Mouse (Mus musculus): ENCODE measurements around the gene 2010003K11Rik. TPM values are rescaled to one million over a fixed set of nuclear protein-coding genes. Genes with fewer than 3 reads are reported as not detected.
"Not testable (repeated sequence)": the region's sequence is repeated elsewhere in the genome, so short reads cannot be mapped to it uniquely, and the experiment has no call there.

Gene 2010003K11Rik
- total and polyA plus RNA-seq, 3 experiments, result 0.70 TPM; not detected in 2

GRCm38 (mm10) chr19:4461981-4462380 is 36.4 kb downstream of the 2010003K11Rik start:
- no peak for DNase-seq
- intact Hi-C loops (cut with DNase I), result no loop called here
- TF ChIP-seq POLR2A (IDR thresholded peaks at IDR 0.05; ENCODE audit: insufficient read depth, low read depth, low read length), result no peak
- no peak for TF ChIP-seq EP300 (IDR thresholded peaks at IDR 0.05; ENCODE audit: insufficient read depth, low read depth, low read length)
- no peak for TF ChIP-seq CTCF (IDR thresholded peaks at IDR 0.05)
- Histone ChIP-seq H3K27ac (no peak overlapping the region), H3K4me1 (ENCODE audit: control insufficient read depth, insufficient read depth, low read length) (no peaks in the 10 kb centered on the region), H3K36me3 (ENCODE audit: control insufficient read depth, insufficient read depth, low read length) (no peaks in the 10 kb centered on the region), H3K79me2 (replicated peaks; ENCODE audit: control insufficient read depth, insufficient read depth, low read length) (no peaks in the 10 kb centered on the region), H3K9ac (ENCODE audit: low read depth, low read length) (no peak overlapping the region), H3K4me3 (no peak overlapping the region), H3K27me3 (ENCODE audit: control insufficient read depth, insufficient read depth, low read length) (no peaks in the 10 kb centered on the region)
- 66% methylated on average over 8 of the region's 8 CpGs for WGBS

- H3K4me1 ChIP-seq (ENCODE audit: control insufficient read depth, insufficient read depth, low read length), result no peaks in the 10 kb centered on the region
- no peak overlapping the region for H3K9ac ChIP-seq (ENCODE audit: low read depth, low read length)
- intact Hi-C loops (cut with DNase I), result no loop called here
- no peaks in the 10 kb centered on the region; the same call in 1 of the 2 replicates for H3K27me3 ChIP-seq (ENCODE audit: control insufficient read depth, insufficient read depth, low read length)
- H3K79me2 ChIP-seq (replicated peaks; ENCODE audit: control insufficient read depth, insufficient read depth, low read length), result no peaks in the 10 kb centered on the region
- no peak overlapping the region for H3K27ac ChIP-seq
- peak; percentile 28 to 65 for DNase-seq
- H3K4me3 ChIP-seq, result no peak overlapping the region
- peak; percentile 71 for TF ChIP-seq CTCF (IDR thresholded peaks at IDR 0.05)
- no peak for TF ChIP-seq EP300 (IDR thresholded peaks at IDR 0.05; ENCODE audit: insufficient read depth, low read depth, low read length)
- 17% methylated on average over 11 of the region's 11 CpGs for WGBS
- no peaks in the 10 kb centered on the region for H3K36me3 ChIP-seq (ENCODE audit: control insufficient read depth, insufficient read depth, low read length)
These were observed 42.2 kb downstream of the 2010003K11Rik start for GRCm38 (mm10) chr19:4456227-4456626.

GRCm38 (mm10) chr19:4455071-4455800 is 43.1 kb downstream of the 2010003K11Rik start:
- Histone ChIP-seq H3K27me3 (ENCODE audit: control insufficient read depth, insufficient read depth, low read length) (no peaks in the 10 kb centered on the region; the same call in 1 of the 2 replicates), H3K4me1 (ENCODE audit: control insufficient read depth, insufficient read depth, low read length) (no peaks in the 10 kb centered on the region), H3K36me3 (ENCODE audit: control insufficient read depth, insufficient read depth, low read length) (no peaks in the 10 kb centered on the region), H3K79me2 (replicated peaks; ENCODE audit: control insufficient read depth, insufficient read depth, low read length) (no peaks in the 10 kb centered on the region), H3K4me3 (no peak overlapping the region), H3K9ac (ENCODE audit: low read depth, low read length) (no peak overlapping the region), H3K27ac (no peak overlapping the region)
- TF ChIP-seq POLR2A (IDR thresholded peaks at IDR 0.05; ENCODE audit: insufficient read depth, low read depth, low read length), result no peak
- no peak for TF ChIP-seq EP300 (IDR thresholded peaks at IDR 0.05; ENCODE audit: insufficient read depth, low read depth, low read length)
- no peak for TF ChIP-seq CTCF (IDR thresholded peaks at IDR 0.05)
- intact Hi-C loops (cut with DNase I), result no loop called here
- 72% methylated on average over 15 of the region's 15 CpGs for WGBS
- DNase-seq, result no peak

- WGBS, result 42% methylated on average over 1 of the region's 1 CpGs
- intact Hi-C loops (cut with DNase I); H3K4me1 ChIP-seq (ENCODE audit: control insufficient read depth, insufficient read depth, low read length): not testable (repeated sequence)
These were observed 44.3 kb downstream of the 2010003K11Rik start for GRCm38 (mm10) chr19:4454040-4454439.

GRCm38 (mm10) chr19:4452525-4452924 is 45.9 kb downstream of the 2010003K11Rik start:
- DNase-seq, result no peak
- Histone ChIP-seq H3K4me3 (no peak overlapping the region), H3K4me1 (ENCODE audit: control insufficient read depth, insufficient read depth, low read length) (no peaks in the 10 kb centered on the region), H3K27me3 (ENCODE audit: control insufficient read depth, insufficient read depth, low read length) (no peaks in the 10 kb centered on the region; the same call in 1 of the 2 replicates), H3K36me3 (ENCODE audit: control insufficient read depth, insufficient read depth, low read length) (no peaks in the 10 kb centered on the region), H3K79me2 (replicated peaks; ENCODE audit: control insufficient read depth, insufficient read depth, low read length) (no peaks in the 10 kb centered on the region), H3K9ac (ENCODE audit: low read depth, low read length) (no peak overlapping the region), H3K27ac (no peak overlapping the region)
- intact Hi-C loops (cut with DNase I), result no loop called here
- WGBS, result 57% methylated on average over 4 of the region's 4 CpGs
- TF ChIP-seq EP300 (IDR thresholded peaks at IDR 0.05; ENCODE audit: insufficient read depth, low read depth, low read length) (no peak), POLR2A (IDR thresholded peaks at IDR 0.05; ENCODE audit: insufficient read depth, low read depth, low read length) (no peak), CTCF (IDR thresholded peaks at IDR 0.05) (no peak)

More at GRCm38 (mm10) chr19:4454040-4454439, 44.3 kb downstream of the 2010003K11Rik start:
- not testable (repeated sequence) for H3K4me3 ChIP-seq; H3K27me3 ChIP-seq (ENCODE audit: control insufficient read depth, insufficient read depth, low read length); H3K36me3 ChIP-seq (ENCODE audit: control insufficient read depth, insufficient read depth, low read length); H3K79me2 ChIP-seq (replicated peaks; ENCODE audit: control insufficient read depth, insufficient read depth, low read length); DNase-seq; H3K9ac ChIP-seq (ENCODE audit: low read depth, low read length); H3K27ac ChIP-seq

- TF ChIP-seq EP300 (IDR thresholded peaks at IDR 0.05; ENCODE audit: insufficient read depth, low read depth, low read length), result no peak
- TF ChIP-seq POLR2A (IDR thresholded peaks at IDR 0.05; ENCODE audit: insufficient read depth, low read depth, low read length), result no peak
- TF ChIP-seq CTCF (IDR thresholded peaks at IDR 0.05), result no peak
- no peak for DNase-seq
- H3K27me3 ChIP-seq (ENCODE audit: control insufficient read depth, insufficient read depth, low read length), result no peaks in the 10 kb centered on the region; the same call in 1 of the 2 replicates
- no peak overlapping the region for H3K27ac ChIP-seq
- 75% methylated on average over 5 of the region's 5 CpGs for WGBS
- no peaks in the 10 kb centered on the region for H3K36me3 ChIP-seq (ENCODE audit: control insufficient read depth, insufficient read depth, low read length)
- intact Hi-C loops (cut with DNase I), result no loop called here
- no peak overlapping the region for H3K4me3 ChIP-seq
- H3K9ac ChIP-seq (ENCODE audit: low read depth, low read length), result no peak overlapping the region
- H3K4me1 ChIP-seq (ENCODE audit: control insufficient read depth, insufficient read depth, low read length), result no peaks in the 10 kb centered on the region
- no peaks in the 10 kb centered on the region for H3K79me2 ChIP-seq (replicated peaks; ENCODE audit: control insufficient read depth, insufficient read depth, low read length)
These were observed 46.4 kb downstream of the 2010003K11Rik start for GRCm38 (mm10) chr19:4451965-4452364.

All from heart, adult 2 months (tissue).